Mouse (Mus musculus) liver, postnatal 0 days (tissue): Measurements from ENCODE around the gene Eed. TPM values are rescaled to one million over a fixed set of nuclear protein-coding genes. Genes with fewer than 3 reads are reported as not detected.

Source experiments
- ATAC-seq: fragments of 200-750 bp; cut with Nextera tagmentation; 2 replicates; pipeline ENCODE4 v1.8.0; 2017; ENCODE audit warnings: mild to moderate bottlenecking, moderate library complexity
- DNase-seq: peaks from one replicate; pipeline ENCODE4 v3.0.0-alpha.2; 2016
- H3K27ac ChIP-seq: fragments of 300-500 bp; sonication (generic); 2 replicates; pipeline ENCODE4 v1.5.1; 2014; ENCODE audit warnings: antibody characterized with exemption, moderate library complexity, mild to moderate bottlenecking, low read depth
- H3K27me3 ChIP-seq: fragments of 300-500 bp; sonication (generic); 2 replicates; pipeline ENCODE4 v1.6.1; 2014; ENCODE audit warnings: low read length, control low read depth, mixed read lengths; ENCODE audit not compliant: insufficient read depth
- H3K36me3 ChIP-seq: fragments of 300-500 bp; sonication (generic); replicated peaks from 2 replicates; pipeline ENCODE4 v1.6.1; 2014; ENCODE audit warnings: mild to moderate bottlenecking, control low read depth, low read length, moderate library complexity, mixed read lengths; ENCODE audit not compliant: insufficient read depth
- H3K4me1 ChIP-seq: fragments of 300-500 bp; sonication (generic); 2 replicates; pipeline ENCODE4 v1.6.1; 2014; ENCODE audit warnings: antibody characterized with exemption, mild to moderate bottlenecking, control low read depth; ENCODE audit not compliant: insufficient read depth
- H3K4me2 ChIP-seq: fragments of 300-500 bp; sonication (generic); 2 replicates; pipeline ENCODE4 v1.6.1; 2014; ENCODE audit warnings: low read depth, mild to moderate bottlenecking, low read length, moderate library complexity, mixed read lengths
- H3K4me3 ChIP-seq: fragments of 300-500 bp; sonication (generic); 2 replicates; pipeline ENCODE4 v1.5.1; 2014; ENCODE audit warnings: low read depth, low read length
- H3K9ac ChIP-seq: fragments of 300-500 bp; sonication (generic); replicated peaks from 2 replicates; pipeline ENCODE4 v1.6.1; 2014; ENCODE audit warnings: mild to moderate bottlenecking, moderate library complexity
- H3K9me3 ChIP-seq: fragments of 300-500 bp; sonication (generic); 2 replicates; pipeline ENCODE4 v1.6.1; 2016; ENCODE audit warnings: mild to moderate bottlenecking, control low read depth, low read length, mixed read lengths
- CTCF ChIP-seq: sonication (generic); IDR thresholded peaks from 2 replicates; pipeline ENCODE4 v1.5.1; 2016; ENCODE audit warnings: antibody characterized with exemption, low read depth
- EP300 ChIP-seq: IDR thresholded peaks from 2 replicates; pipeline ENCODE4 v1.6.1; 2016; ENCODE audit warnings: antibody characterized with exemption, low read depth, mild to moderate bottlenecking
- WGBS: fragments of 180-500 bp; shearing (Covaris S2); extraction: QIAGEN DNeasy Blood & Tissue Kit; methylation state at CpG from one replicate; pipeline ENCODE4 v1.1.7; 2014; ENCODE audit not compliant: insufficient replicate concordance; 5-methylcytosine and 5-hydroxymethylcytosine counted together
- polyA plus RNA-seq: library from polyadenylated mRNA; unstranded; fragments of >200 nt; fragmentation: Nextera tagmentation; extraction: Ambion mirVana; gene quantifications from 2 replicates; pipeline ENCODE4 v1.2.1, GENCODE M21; 2015

The Eed gene
- polyA plus RNA-seq, 1 experiment from 2014 or later: 22.3 TPM

DNA sequence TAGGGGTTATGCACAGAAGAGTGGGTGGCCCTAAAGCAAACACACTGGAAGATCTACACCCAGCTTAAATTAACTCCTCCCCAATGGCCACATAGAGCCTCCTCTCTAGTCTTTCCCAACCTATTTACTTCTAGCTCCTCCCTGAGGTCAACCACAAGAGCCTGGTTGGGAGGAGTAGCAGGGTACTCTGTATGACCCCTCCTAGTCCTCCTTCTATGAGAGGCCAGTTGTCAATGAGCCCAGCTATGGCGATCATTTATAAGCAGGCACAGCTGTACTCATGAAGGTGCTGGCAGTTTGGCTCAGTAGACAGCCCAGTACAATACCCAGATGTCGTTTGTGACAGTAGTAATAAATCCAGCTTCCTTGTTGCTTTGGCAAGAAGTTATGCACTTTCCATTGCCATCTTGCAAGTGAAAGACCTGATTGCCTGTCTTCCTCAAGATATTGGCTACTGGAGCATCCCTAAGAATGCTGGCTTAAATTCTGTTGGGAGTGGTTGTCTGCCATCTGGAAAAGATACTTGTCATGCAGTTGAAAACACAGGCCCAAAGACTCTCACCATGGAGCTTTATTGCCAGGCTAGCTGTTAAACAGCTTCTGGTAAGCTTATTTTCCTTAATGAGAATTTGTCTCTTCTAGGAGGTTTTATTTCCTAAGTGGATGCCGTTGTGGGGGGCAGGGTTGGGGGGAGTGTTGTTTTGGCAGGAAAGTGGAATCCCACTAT is 67.2 kb downstream of the Eed start:
- DNase-seq (no peak), ATAC-seq (no peak)
- H3K27ac ChIP-seq: no peak overlapping the region
- H3K27me3 ChIP-seq: no peaks in the 10 kb centered on the region
- WGBS: 82% methylated on average over 3 of the region's 3 CpGs
- no peak overlapping the region for H3K9ac ChIP-seq
- H3K4me3 ChIP-seq: no peak overlapping the region
- H3K9me3 ChIP-seq: no peaks in the 10 kb centered on the region
- no peak overlapping the region for H3K4me2 ChIP-seq
- H3K36me3 ChIP-seq: peaks cover 4% of the 10 kb centered on the region; the same call in 1 of the 2 replicates
- H3K4me1 ChIP-seq: no peaks in the 10 kb centered on the region
- no peak for TF ChIP-seq EP300
- TF ChIP-seq CTCF: no peak

DNA sequence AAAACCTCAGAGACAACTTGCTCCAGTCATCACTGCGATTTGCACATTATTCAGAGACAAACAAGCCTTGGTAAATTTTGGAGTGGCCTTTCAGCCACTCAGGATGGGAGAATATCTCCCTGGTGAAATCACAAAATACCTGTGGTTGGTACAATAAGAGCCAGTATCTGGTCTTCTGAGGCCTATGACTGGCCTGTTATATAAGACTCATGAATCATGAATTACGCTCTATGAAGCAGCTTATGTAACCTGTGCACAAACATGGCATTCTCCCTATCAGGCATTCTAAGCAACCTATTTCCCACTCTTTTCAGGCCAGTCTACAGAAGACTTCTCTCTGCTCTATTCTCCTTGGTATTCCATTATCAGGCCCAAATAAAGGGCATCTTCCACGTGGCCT is 68.4 kb downstream of the Eed start:
- Histone ChIP-seq H3K4me3 (no peak overlapping the region), H3K36me3 (peaks cover 4% of the 10 kb centered on the region; the same call in 1 of the 2 replicates), H3K27ac (no peak overlapping the region), H3K4me1 (no peaks in the 10 kb centered on the region), H3K9ac (no peak overlapping the region), H3K27me3 (no peaks in the 10 kb centered on the region), H3K4me2 (no peak overlapping the region), H3K9me3 (no peaks in the 10 kb centered on the region)
- TF ChIP-seq EP300 (no peak), CTCF (no peak)
- DNase-seq (no peak), ATAC-seq (no peak)
- 80% methylated on average over 3 of the region's 3 CpGs for WGBS

DNA sequence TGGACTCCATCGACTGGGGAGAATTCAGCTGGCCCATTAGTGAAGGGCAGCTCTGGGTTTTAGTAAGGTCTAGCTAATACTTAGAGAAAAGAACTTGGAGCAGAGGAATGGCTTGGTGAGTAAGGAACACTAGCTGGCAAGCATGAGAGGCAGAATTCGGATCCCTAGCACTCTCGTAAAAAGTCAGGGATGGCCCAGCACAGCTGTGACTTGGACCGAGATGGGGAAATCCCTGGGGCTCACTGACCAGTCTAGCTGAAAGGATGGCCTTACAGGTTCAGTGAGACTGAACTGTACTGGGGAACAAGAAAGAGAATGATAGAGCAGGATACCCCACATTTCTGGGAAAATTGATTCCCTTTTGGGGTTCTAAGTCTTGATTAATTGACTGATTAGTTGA is 71.1 kb downstream of the Eed start:
- H3K9me3 ChIP-seq: no peaks in the 10 kb centered on the region
- no peak overlapping the region for H3K27ac ChIP-seq
- H3K4me3 ChIP-seq: no peak overlapping the region
- WGBS: 69% methylated on average over 4 of the region's 4 CpGs
- DNase-seq (no peak), ATAC-seq (no peak; the same call in 1 of the 2 replicates)
- H3K36me3 ChIP-seq: no peaks in the 10 kb centered on the region
- no peak overlapping the region for H3K9ac ChIP-seq
- no peaks in the 10 kb centered on the region for H3K4me1 ChIP-seq
- no peak overlapping the region for H3K4me2 ChIP-seq
- H3K27me3 ChIP-seq: no peaks in the 10 kb centered on the region
- no peak for TF ChIP-seq EP300
- no peak for TF ChIP-seq CTCF

DNA sequence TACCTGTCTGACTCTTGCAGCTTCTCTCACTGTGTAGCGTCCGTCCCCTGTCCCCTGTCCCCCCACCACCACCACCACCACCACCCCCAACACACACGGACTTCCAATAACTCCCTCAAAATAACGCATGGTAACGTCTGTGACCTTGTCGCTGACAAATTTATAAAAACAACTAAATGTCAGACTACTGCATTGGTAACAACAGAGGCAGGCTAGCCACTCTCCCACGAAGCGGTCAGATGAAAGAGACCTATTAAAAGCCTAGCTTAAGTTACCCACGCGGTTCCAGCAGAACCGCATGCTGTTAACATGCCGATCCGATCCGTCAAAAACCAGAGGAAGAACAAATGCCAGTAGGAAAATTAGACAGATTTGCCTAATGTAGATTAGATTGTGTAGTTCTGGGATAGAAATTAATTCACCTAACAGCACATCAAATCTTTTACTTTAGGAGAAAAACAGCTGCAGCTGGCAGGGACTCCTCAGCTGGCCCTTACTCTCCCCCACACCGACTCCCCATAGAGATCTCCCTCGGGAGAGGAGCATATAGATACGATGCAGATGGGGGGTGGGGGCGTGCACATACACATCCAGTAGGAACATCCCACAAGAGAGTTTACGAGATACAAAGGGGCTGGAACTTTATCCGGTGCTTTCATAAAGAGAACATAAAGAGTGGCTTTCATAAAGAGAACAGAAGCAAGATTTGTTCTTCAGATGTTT is 71.7 kb downstream of the Eed start:
- no peak for DNase-seq
- Histone ChIP-seq H3K9me3 (no peaks in the 10 kb centered on the region), H3K36me3 (no peaks in the 10 kb centered on the region), H3K4me1 (no peaks in the 10 kb centered on the region), H3K27ac (no peak overlapping the region), H3K4me2 (no peak overlapping the region), H3K27me3 (no peaks in the 10 kb centered on the region), H3K9ac (no peak overlapping the region), H3K4me3 (no peak overlapping the region)
- TF ChIP-seq CTCF (no peak), EP300 (no peak)
- ATAC-seq: no peak
- 77% methylated on average over 20 of the region's 20 CpGs for WGBS

DNA sequence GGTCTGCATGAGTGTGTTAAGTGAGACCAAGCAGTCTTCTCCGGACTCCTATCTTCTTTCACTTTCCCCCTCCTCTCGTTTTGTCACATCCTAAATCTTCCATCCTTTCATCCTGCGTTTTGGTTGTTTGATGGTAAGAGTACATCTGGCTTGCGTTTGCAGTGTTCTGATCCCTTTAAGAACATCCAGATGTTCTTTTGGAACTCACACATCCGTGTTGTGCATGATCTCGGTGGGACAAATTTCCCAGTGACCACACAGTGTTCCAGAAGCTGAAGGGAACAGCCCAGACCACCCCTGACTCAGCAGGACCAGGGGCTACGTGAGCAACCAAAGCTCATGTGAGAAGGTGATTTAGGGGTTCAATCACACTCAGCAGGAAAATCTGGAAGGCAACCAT is 72.4 kb downstream of the Eed start:
- DNase-seq (no peak), ATAC-seq (no peak)
- H3K9ac ChIP-seq: no peak overlapping the region
- no peak for TF ChIP-seq EP300
- no peak for TF ChIP-seq CTCF
- H3K36me3 ChIP-seq: no peaks in the 10 kb centered on the region
- H3K27me3 ChIP-seq: no peaks in the 10 kb centered on the region
- H3K27ac ChIP-seq: no peak overlapping the region
- H3K4me1 ChIP-seq: no peaks in the 10 kb centered on the region
- no peaks in the 10 kb centered on the region for H3K9me3 ChIP-seq
- WGBS: 57% methylated on average over 7 of the region's 7 CpGs
- no peak overlapping the region for H3K4me2 ChIP-seq
- H3K4me3 ChIP-seq: no peak overlapping the region

DNA sequence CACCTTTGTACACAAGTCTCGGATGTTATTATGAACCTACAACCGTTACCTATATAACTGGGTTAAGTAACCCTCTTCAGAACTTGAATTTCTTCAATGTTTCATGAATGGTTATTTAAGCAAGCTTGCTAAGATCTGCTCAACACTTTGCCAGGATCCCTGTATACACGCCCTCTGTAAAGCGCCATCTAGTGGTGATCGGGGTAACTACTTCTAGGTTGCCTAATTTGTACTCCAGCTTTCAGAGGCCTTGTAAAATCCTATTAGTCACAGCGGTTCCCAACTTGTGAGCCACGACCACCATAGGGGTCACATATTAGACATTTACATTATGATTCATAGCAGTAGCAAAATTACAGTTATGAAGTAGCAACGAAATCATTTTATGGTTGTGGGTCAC is 72.8 kb downstream of the Eed start:
- Histone ChIP-seq H3K27me3 (no peaks in the 10 kb centered on the region), H3K27ac (no peak overlapping the region), H3K4me2 (no peak overlapping the region), H3K4me3 (no peak overlapping the region), H3K9ac (no peak overlapping the region), H3K9me3 (no peaks in the 10 kb centered on the region), H3K36me3 (no peaks in the 10 kb centered on the region), H3K4me1 (no peaks in the 10 kb centered on the region)
- ATAC-seq: no peak
- peak; percentile 75 for DNase-seq
- WGBS: 26% methylated on average over 8 of the region's 8 CpGs
- peak; percentile 90 for TF ChIP-seq CTCF
- TF ChIP-seq EP300: no peak

Other genes starting within 250 kb of the Eed start
- not detected in 2 replicates for gene Ccdc81, start 77.4 kb downstream of the Eed start, polyA plus RNA-seq
- gene Hikeshi, start 39.8 kb downstream of the Eed start, polyA plus RNA-seq: 41.1 and 41.3 TPM in 2 replicates
- gene Picalm, start 149.2 kb upstream of the Eed start, polyA plus RNA-seq: 29.9 and 30.6 TPM in 2 replicates